Mouse (Mus musculus): Measurements from ENCODE around the gene Map2k1. TPM values are rescaled to one million over a fixed set of nuclear protein-coding genes. Genes with fewer than 3 reads are reported as not detected.

Gene Map2k1
- polyA plus RNA-seq, 1 experiment from 2014 or later = 92.2 TPM

GRCm38 (mm10) chr9:64252591-64253020, 825 bp downstream of the Map2k1 start:
- Histone ChIP-seq H3K36me3 (ENCODE audit: insufficient read depth, low read length) (no peaks in the 10 kb centered on the region), H3K27me3 (ENCODE audit: insufficient read depth, low read length) (no peaks in the 10 kb centered on the region), H3K4me2 (replicated peaks; ENCODE audit: low read depth, low read length) (peak overlapping the region; percentile 66), H3K9me3 (ENCODE audit: low read length) (no peaks in the 10 kb centered on the region), H3K4me1 (ENCODE audit: insufficient read depth, low read length) (peaks cover 14% of the 10 kb centered on the region), H3K4me3 (ENCODE audit: low read length) (peak overlapping the region; percentile 98), H3K27ac (ENCODE audit: low read length) (peak overlapping the region; percentile 97), H3K9ac (replicated peaks; ENCODE audit: low read length) (peak overlapping the region; percentile 94)
- WGBS = under 1% methylated on average over 16 of the region's 16 CpGs
- ATAC-seq (ENCODE audit: low FRiP score, low TSS enrichment) = peak; percentile 17; the same call in 1 of the 2 replicates

GRCm38 (mm10) chr9:64250111-64250730, 3.2 kb downstream of the Map2k1 start:
- Histone ChIP-seq H3K4me1 (ENCODE audit: insufficient read depth, low read length) (peaks cover 14% of the 10 kb centered on the region), H3K27ac (ENCODE audit: low read length) (no peak overlapping the region), H3K9me3 (ENCODE audit: low read length) (no peaks in the 10 kb centered on the region), H3K9ac (replicated peaks; ENCODE audit: low read length) (no peak overlapping the region), H3K4me3 (ENCODE audit: low read length) (no peak overlapping the region), H3K4me2 (replicated peaks; ENCODE audit: low read depth, low read length) (no peak overlapping the region), H3K27me3 (ENCODE audit: insufficient read depth, low read length) (no peaks in the 10 kb centered on the region), H3K36me3 (ENCODE audit: insufficient read depth, low read length) (no peaks in the 10 kb centered on the region)
- no peak for ATAC-seq (ENCODE audit: low FRiP score, low TSS enrichment)

GRCm38 (mm10) chr9:64249371-64249770, 4.1 kb downstream of the Map2k1 start:
- Histone ChIP-seq H3K4me3 (ENCODE audit: low read length) (no peak overlapping the region), H3K9ac (replicated peaks; ENCODE audit: low read length) (no peak overlapping the region), H3K4me2 (replicated peaks; ENCODE audit: low read depth, low read length) (no peak overlapping the region), H3K27me3 (ENCODE audit: insufficient read depth, low read length) (no peaks in the 10 kb centered on the region), H3K36me3 (ENCODE audit: insufficient read depth, low read length) (no peaks in the 10 kb centered on the region), H3K4me1 (ENCODE audit: insufficient read depth, low read length) (peaks cover 14% of the 10 kb centered on the region), H3K9me3 (ENCODE audit: low read length) (no peaks in the 10 kb centered on the region), H3K27ac (ENCODE audit: low read length) (no peak overlapping the region)
- WGBS = 100% methylated on average over 1 of the region's 1 CpGs
- ATAC-seq (ENCODE audit: low FRiP score, low TSS enrichment) = no peak

- no peak for ATAC-seq (ENCODE audit: low FRiP score, low TSS enrichment)
- no peaks in the 10 kb centered on the region for H3K36me3 ChIP-seq (ENCODE audit: insufficient read depth, low read length)
- no peak overlapping the region for H3K4me2 ChIP-seq (replicated peaks; ENCODE audit: low read depth, low read length)
- 63% methylated on average over 6 of the region's 6 CpGs for WGBS
- peaks cover 23% of the 10 kb centered on the region for H3K4me1 ChIP-seq (ENCODE audit: insufficient read depth, low read length)
- no peak overlapping the region for H3K4me3 ChIP-seq (ENCODE audit: low read length)
- H3K9ac ChIP-seq (replicated peaks; ENCODE audit: low read length) = no peak overlapping the region
- H3K27me3 ChIP-seq (ENCODE audit: insufficient read depth, low read length) = no peaks in the 10 kb centered on the region
- H3K9me3 ChIP-seq (ENCODE audit: low read length) = no peaks in the 10 kb centered on the region
- peak overlapping the region; percentile 25; the same call in 1 of the 2 replicates for H3K27ac ChIP-seq (ENCODE audit: low read length)
Observed at GRCm38 (mm10) chr9:64242381-64242831, 11.0 kb downstream of the Map2k1 start.

GRCm38 (mm10) chr9:64240681-64241080, 12.8 kb downstream of the Map2k1 start:
- Histone ChIP-seq H3K4me2 (replicated peaks; ENCODE audit: low read depth, low read length) (peak overlapping the region; percentile 23; the same call in 1 of the 2 replicates), H3K36me3 (ENCODE audit: insufficient read depth, low read length) (no peaks in the 10 kb centered on the region), H3K9me3 (ENCODE audit: low read length) (no peaks in the 10 kb centered on the region), H3K27me3 (ENCODE audit: insufficient read depth, low read length) (no peaks in the 10 kb centered on the region), H3K9ac (replicated peaks; ENCODE audit: low read length) (no peak overlapping the region; the same call in 1 of the 2 replicates), H3K4me3 (ENCODE audit: low read length) (no peak overlapping the region), H3K4me1 (ENCODE audit: insufficient read depth, low read length) (peaks cover 23% of the 10 kb centered on the region), H3K27ac (ENCODE audit: low read length) (0 out of 2 replicates have a peak overlapping the region, but pooled peaks have one; percentile 7)
- ATAC-seq (ENCODE audit: low FRiP score, low TSS enrichment) = no peak; the same call in 1 of the 2 replicates
- WGBS = 20% methylated on average over 8 of the region's 8 CpGs

GRCm38 (mm10) chr9:64240116-64240515, 13.3 kb downstream of the Map2k1 start:
- Histone ChIP-seq H3K4me3 (ENCODE audit: low read length) (no peak overlapping the region), H3K27ac (ENCODE audit: low read length) (no peak overlapping the region), H3K27me3 (ENCODE audit: insufficient read depth, low read length) (no peaks in the 10 kb centered on the region), H3K9ac (replicated peaks; ENCODE audit: low read length) (no peak overlapping the region), H3K4me1 (ENCODE audit: insufficient read depth, low read length) (peaks cover 28% of the 10 kb centered on the region), H3K9me3 (ENCODE audit: low read length) (no peaks in the 10 kb centered on the region), H3K36me3 (ENCODE audit: insufficient read depth, low read length) (no peaks in the 10 kb centered on the region), H3K4me2 (replicated peaks; ENCODE audit: low read depth, low read length) (no peak overlapping the region)
- no peak for ATAC-seq (ENCODE audit: low FRiP score, low TSS enrichment)
- WGBS = 44% methylated on average over 2 of the region's 2 CpGs

GRCm38 (mm10) chr9:64236056-64236455, 17.4 kb downstream of the Map2k1 start:
- ATAC-seq (ENCODE audit: low FRiP score, low TSS enrichment) = no peak
- no peak overlapping the region for H3K9ac ChIP-seq (replicated peaks; ENCODE audit: low read length)
- H3K9me3 ChIP-seq (ENCODE audit: low read length) = no peaks in the 10 kb centered on the region
- H3K4me1 ChIP-seq (ENCODE audit: insufficient read depth, low read length) = peaks cover 51% of the 10 kb centered on the region
- no peak overlapping the region for H3K4me3 ChIP-seq (ENCODE audit: low read length)
- no peak overlapping the region for H3K4me2 ChIP-seq (replicated peaks; ENCODE audit: low read depth, low read length)
- WGBS = 95% methylated on average over 7 of the region's 7 CpGs
- no peaks in the 10 kb centered on the region for H3K27me3 ChIP-seq (ENCODE audit: insufficient read depth, low read length)
- H3K36me3 ChIP-seq (ENCODE audit: insufficient read depth, low read length) = no peaks in the 10 kb centered on the region
- H3K27ac ChIP-seq (ENCODE audit: low read length) = no peak overlapping the region

- ATAC-seq (ENCODE audit: low FRiP score, low TSS enrichment) = 0 out of 2 replicates have a peak, but pooled peaks have one; percentile 59
- peak within 1 kb of the TSS; percentile 13; the same call in 1 of the 2 replicates for H3K4me2 ChIP-seq (replicated peaks; ENCODE audit: low read depth, low read length)
- H3K9ac ChIP-seq (replicated peaks; ENCODE audit: low read length) = no peak within 1 kb of the TSS
- H3K27ac ChIP-seq (ENCODE audit: low read length) = peak within 1 kb of the TSS; percentile 54
- no peaks in the 10 kb centered on the region for H3K9me3 ChIP-seq (ENCODE audit: low read length)
- 56% methylated on average over 8 of the region's 8 CpGs for WGBS
- H3K4me1 ChIP-seq (ENCODE audit: insufficient read depth, low read length) = peaks cover 55% of the 10 kb centered on the region
- no peaks in the 10 kb centered on the region for H3K27me3 ChIP-seq (ENCODE audit: insufficient read depth, low read length)
- no peaks in the 10 kb centered on the region for H3K36me3 ChIP-seq (ENCODE audit: insufficient read depth, low read length)
- no peak within 1 kb of the TSS for H3K4me3 ChIP-seq (ENCODE audit: low read length)
Observed at GRCm38 (mm10) chr9:64234768-64235435, 18.5 kb downstream of the Map2k1 start, which contains the start of gene Uchl4. Gene Uchl4, plus strand, starts transcription at chr9:64235201.

- 34% methylated on average over 5 of the region's 5 CpGs for WGBS
- H3K9me3 ChIP-seq (ENCODE audit: low read length) = no peaks in the 10 kb centered on the region
- no peak overlapping the region for H3K9ac ChIP-seq (replicated peaks; ENCODE audit: low read length)
- no peaks in the 10 kb centered on the region for H3K36me3 ChIP-seq (ENCODE audit: insufficient read depth, low read length)
- H3K4me2 ChIP-seq (replicated peaks; ENCODE audit: low read depth, low read length) = peak overlapping the region; percentile 13; the same call in 1 of the 2 replicates
- peaks cover 57% of the 10 kb centered on the region for H3K4me1 ChIP-seq (ENCODE audit: insufficient read depth, low read length)
- H3K27me3 ChIP-seq (ENCODE audit: insufficient read depth, low read length) = no peaks in the 10 kb centered on the region
- peak; percentile 57; the same call in 1 of the 2 replicates for ATAC-seq (ENCODE audit: low FRiP score, low TSS enrichment)
- H3K27ac ChIP-seq (ENCODE audit: low read length) = peak overlapping the region; percentile 54
- H3K4me3 ChIP-seq (ENCODE audit: low read length) = no peak overlapping the region
Observed at GRCm38 (mm10) chr9:64233656-64234055, 19.8 kb downstream of the Map2k1 start.
